Mouse (Mus musculus) midbrain, embryonic 14.5 days (tissue): Measurements from ENCODE around the gene Pacsin1. TPM values are rescaled to one million over a fixed set of nuclear protein-coding genes. Genes with fewer than 3 reads are reported as not detected.
"Not testable (repeated sequence)": the region's sequence is repeated elsewhere in the genome, so short reads cannot be mapped to it uniquely, and the experiment has no call there.

Experiments used
- ATAC-seq: fragments of 200-750 bp; cut with Nextera tagmentation; 2 replicates; pipeline ENCODE4 v1.8.0; 2017; ENCODE audit warnings: moderate number of reproducible peaks, moderate library complexity; ENCODE audit not compliant: low FRiP score, low TSS enrichment
- DNase-seq: peaks from one replicate; pipeline ENCODE4 v3.0.0-alpha.2; 2015
- H3K27ac ChIP-seq: fragments of 300-500 bp; sonication (generic); replicated peaks from 2 replicates; pipeline ENCODE4 v1.5.1; 2014; ENCODE audit warnings: mild to moderate bottlenecking, low read depth, low read length, moderate library complexity
- H3K27me3 ChIP-seq: fragments of 300-500 bp; sonication (generic); 2 replicates; pipeline ENCODE4 v1.6.1; 2014; ENCODE audit warnings: low read length, control low read depth, mixed read lengths; ENCODE audit not compliant: control insufficient read depth, insufficient read depth
- H3K36me3 ChIP-seq: fragments of 300-500 bp; sonication (generic); 2 replicates; pipeline ENCODE4 v1.6.1; 2014; ENCODE audit warnings: low read length, control low read depth; ENCODE audit not compliant: control insufficient read depth, insufficient read depth
- H3K4me1 ChIP-seq: fragments of 300-500 bp; sonication (generic); 2 replicates; pipeline ENCODE4 v1.6.1; 2014; ENCODE audit warnings: mild to moderate bottlenecking, antibody characterized with exemption, low read length, control low read depth; ENCODE audit not compliant: control insufficient read depth, insufficient read depth
- H3K4me2 ChIP-seq: fragments of 300-500 bp; sonication (generic); 2 replicates; pipeline ENCODE4 v1.6.1; 2014; ENCODE audit warnings: mild to moderate bottlenecking, low read length, moderate library complexity
- H3K4me3 ChIP-seq: fragments of 300-500 bp; sonication (generic); replicated peaks from 2 replicates; pipeline ENCODE4 v1.5.1; 2014; ENCODE audit warnings: low read depth, low read length
- H3K9ac ChIP-seq: fragments of 300-500 bp; sonication (generic); replicated peaks from 2 replicates; pipeline ENCODE4 v1.6.1; 2014; ENCODE audit warnings: mild to moderate bottlenecking, low read length, moderate library complexity
- H3K9me3 ChIP-seq: fragments of 300-500 bp; sonication (generic); 2 replicates; pipeline ENCODE4 v1.6.1; 2016; ENCODE audit warnings: low read length, control low read depth, mixed read lengths; ENCODE audit not compliant: control insufficient read depth
- WGBS: fragments of 180-500 bp; shearing (Covaris S2); extraction: QIAGEN DNeasy Blood & Tissue Kit; methylation state at CpG from one replicate; pipeline ENCODE4 v1.1.7; 2014; 5-methylcytosine and 5-hydroxymethylcytosine counted together
- polyA plus RNA-seq: library from polyadenylated mRNA; unstranded; fragments of >200 nt; fragmentation: Nextera tagmentation; extraction: Ambion mirVana; gene quantifications from 2 replicates; pipeline ENCODE4 v1.2.1, GENCODE M21; 2014

Pacsin1 gene
- polyA plus RNA-seq, 1 experiment from 2014 or later: 33.0 TPM

- H3K27ac ChIP-seq: no peak overlapping the region
- 59% methylated on average over 2 of the region's 2 CpGs for WGBS
- H3K4me1 ChIP-seq: peaks cover 15% of the 10 kb centered on the region
- H3K36me3 ChIP-seq: peaks cover 41% of the 10 kb centered on the region
- H3K9ac ChIP-seq: no peak overlapping the region
- H3K9me3 ChIP-seq: no peaks in the 10 kb centered on the region
- H3K4me3 ChIP-seq: no peak overlapping the region
- no peak overlapping the region for H3K4me2 ChIP-seq
- peak; percentile 93 for DNase-seq
- ATAC-seq: no peak
- no peaks in the 10 kb centered on the region for H3K27me3 ChIP-seq
Measured at GRCm38 (mm10) chr17:27629249-27630020, 25.9 kb upstream of the Pacsin1 start.

- H3K36me3 ChIP-seq: peaks cover 37% of the 10 kb centered on the region
Measured at GRCm38 (mm10) chr17:27634871-27635574, 20.3 kb upstream of the Pacsin1 start, which contains the start of gene RPS10-NUDT3. RPS10-NUDT3 (minus strand) TSS chr17:27635222.

GRCm38 (mm10) chr17:27635575-27635903, 19.8 kb upstream of the Pacsin1 start:
- DNase-seq, H3K9me3 ChIP-seq, H3K27me3 ChIP-seq: not testable (repeated sequence)
- H3K4me1 ChIP-seq: peaks cover 11% of the 10 kb centered on the region
- peaks cover 32% of the 10 kb centered on the region for H3K36me3 ChIP-seq
- peak; percentile 12; the same call in 1 of the 2 replicates for ATAC-seq
- H3K4me2 ChIP-seq: peak overlapping the region; percentile 71
- H3K4me3 ChIP-seq: peak overlapping the region; percentile 82
- 48% methylated on average over 9 of the region's 9 CpGs for WGBS
- H3K27ac ChIP-seq: peak overlapping the region; percentile 88
- peak overlapping the region; percentile 47; the same call in 1 of the 2 replicates for H3K9ac ChIP-seq

More at GRCm38 (mm10) chr17:27634871-27635574, 20.3 kb upstream of the Pacsin1 start, which contains the start of gene RPS10-NUDT3:
- H3K9ac ChIP-seq: peak within 1 kb of the TSS; percentile 88
- peaks cover 11% of the 10 kb centered on the region for H3K4me1 ChIP-seq
- H3K27ac ChIP-seq: peak within 1 kb of the TSS; percentile 88
- H3K27me3 ChIP-seq: no peaks in the 10 kb centered on the region
- peak; percentile 97 for DNase-seq
- peak within 1 kb of the TSS; percentile 82 for H3K4me3 ChIP-seq
- H3K4me2 ChIP-seq: peak within 1 kb of the TSS; percentile 71
- no peaks in the 10 kb centered on the region for H3K9me3 ChIP-seq
- under 1% methylated on average over 72 of the region's 72 CpGs for WGBS
- ATAC-seq: peak; percentile 97

- peaks cover 24% of the 10 kb centered on the region for H3K36me3 ChIP-seq
- peak within 1 kb of the TSS; percentile 88 for H3K27ac ChIP-seq
- H3K4me2 ChIP-seq: peak within 1 kb of the TSS; percentile 71
- no peaks in the 10 kb centered on the region for H3K9me3 ChIP-seq
- no peaks in the 10 kb centered on the region for H3K27me3 ChIP-seq
- no peak for ATAC-seq
- H3K9ac ChIP-seq: peak within 1 kb of the TSS; percentile 26; the same call in 1 of the 2 replicates
- WGBS: 48% methylated on average over 18 of the region's 18 CpGs
- H3K4me1 ChIP-seq: peaks cover 11% of the 10 kb centered on the region
- no peak for DNase-seq
- H3K4me3 ChIP-seq: peak within 1 kb of the TSS; percentile 82
Measured at GRCm38 (mm10) chr17:27636132-27637020, 18.9 kb upstream of the Pacsin1 start, which contains the start of gene Rps10. Rps10 (minus strand) TSS chr17:27636669.

GRCm38 (mm10) chr17:27637333-27637732, 18.0 kb upstream of the Pacsin1 start:
- WGBS: 69% methylated on average over 9 of the region's 9 CpGs
- H3K9me3 ChIP-seq: no peaks in the 10 kb centered on the region
- peaks cover 12% of the 10 kb centered on the region for H3K4me1 ChIP-seq
- H3K27me3 ChIP-seq: no peaks in the 10 kb centered on the region
- H3K36me3 ChIP-seq: peaks cover 14% of the 10 kb centered on the region
- no peak overlapping the region for H3K27ac ChIP-seq
- H3K4me2 ChIP-seq: no peak overlapping the region
- H3K9ac ChIP-seq: no peak overlapping the region
- ATAC-seq: no peak
- no peak for DNase-seq
- no peak overlapping the region for H3K4me3 ChIP-seq

GRCm38 (mm10) chr17:27638921-27639332, 16.4 kb upstream of the Pacsin1 start:
- no peaks in the 10 kb centered on the region for H3K9me3 ChIP-seq
- H3K27ac ChIP-seq: no peak overlapping the region
- 82% methylated on average over 20 of the region's 20 CpGs for whole genome bisulfite sequencing
- no peak overlapping the region for H3K4me3 ChIP-seq
- no peaks in the 10 kb centered on the region for H3K36me3 ChIP-seq
- H3K27me3 ChIP-seq: no peaks in the 10 kb centered on the region
- H3K4me1 ChIP-seq: peaks cover 10% of the 10 kb centered on the region
- H3K9ac ChIP-seq: no peak overlapping the region
- ATAC-seq (no peak), DNase-seq (no peak)
- no peak overlapping the region for H3K4me2 ChIP-seq

GRCm38 (mm10) chr17:27639851-27640250, 15.5 kb upstream of the Pacsin1 start:
- not testable (repeated sequence) for H3K4me3 ChIP-seq, H3K27me3 ChIP-seq, H3K27ac ChIP-seq, H3K36me3 ChIP-seq, H3K4me2 ChIP-seq, DNase-seq, H3K9ac ChIP-seq, H3K9me3 ChIP-seq, H3K4me1 ChIP-seq, ATAC-seq
- WGBS: 90% methylated on average over 6 of the region's 6 CpGs

GRCm38 (mm10) chr17:27642491-27643062, 12.7 kb upstream of the Pacsin1 start:
- Histone ChIP-seq H3K4me2 (peak overlapping the region; percentile 13), H3K4me1 (peaks cover 6% of the 10 kb centered on the region; the same call in 1 of the 2 replicates), H3K36me3 (no peaks in the 10 kb centered on the region), H3K9me3 (no peaks in the 10 kb centered on the region), H3K4me3 (no peak overlapping the region), H3K27me3 (no peaks in the 10 kb centered on the region), H3K27ac (peak overlapping the region; percentile 70), H3K9ac (0 out of 2 replicates have a peak overlapping the region, but pooled peaks have one; percentile 7)
- WGBS: 15% methylated on average over 12 of the region's 12 CpGs
- DNase-seq: peak; percentile 77
- peak; percentile 70 for ATAC-seq
